Mouse (Mus musculus) stomach, postnatal 0 days (tissue): Measurements from ENCODE around the gene Zfp513. TPM values are rescaled to one million over a fixed set of nuclear protein-coding genes. Genes with fewer than 3 reads are reported as not detected.

ENCODE experiments used
- ATAC-seq: fragments of 200-750 bp; cut with Nextera tagmentation; 2 replicates; pipeline ENCODE4 v1.8.0; 2017; ENCODE audit not compliant: low FRiP score, low TSS enrichment
- DNase-seq: peaks from one replicate; pipeline ENCODE4 v3.0.0-alpha.2; 2016; ENCODE audit warnings: low spot score
- H3K27ac ChIP-seq: fragments of 300-500 bp; sonication (generic); replicated peaks from 2 replicates; pipeline ENCODE4 v1.5.1; 2014; ENCODE audit warnings: mild to moderate bottlenecking, control low read depth
- H3K27me3 ChIP-seq: fragments of 300-500 bp; sonication (generic); 2 replicates; pipeline ENCODE4 v1.6.1; 2014; ENCODE audit warnings: low read length; ENCODE audit not compliant: control insufficient read depth, insufficient read depth
- H3K36me3 ChIP-seq: fragments of 300-500 bp; sonication (generic); 2 replicates; pipeline ENCODE4 v1.6.1; 2014; ENCODE audit warnings: low read length, mixed read lengths; ENCODE audit not compliant: control insufficient read depth, insufficient read depth
- H3K4me1 ChIP-seq: fragments of 300-500 bp; sonication (generic); replicated peaks from 2 replicates; pipeline ENCODE4 v1.6.1; 2014; ENCODE audit warnings: antibody characterized with exemption; ENCODE audit not compliant: control insufficient read depth, insufficient read depth
- H3K4me2 ChIP-seq: fragments of 300-500 bp; sonication (generic); replicated peaks from 2 replicates; pipeline ENCODE4 v1.6.1; 2014; ENCODE audit warnings: low read depth, mild to moderate bottlenecking, control low read depth, moderate library complexity
- H3K4me3 ChIP-seq: fragments of 300-500 bp; sonication (generic); 2 replicates; pipeline ENCODE4 v1.5.1; 2014; ENCODE audit warnings: low read depth, low read length, control low read depth
- H3K9ac ChIP-seq: fragments of 300-500 bp; sonication (generic); 2 replicates; pipeline ENCODE4 v1.6.1; 2014; ENCODE audit warnings: mild to moderate bottlenecking, low read length, control low read depth, mixed read lengths
- H3K9me3 ChIP-seq: fragments of 300-500 bp; sonication (generic); 2 replicates; pipeline ENCODE4 v1.6.1; 2016; ENCODE audit warnings: low read length; ENCODE audit not compliant: control insufficient read depth
- CTCF ChIP-seq: IDR thresholded peaks from 2 replicates; pipeline ENCODE4 v1.5.1; 2016; ENCODE audit warnings: antibody characterized with exemption, low read depth, mild to moderate bottlenecking, moderate library complexity
- EP300 ChIP-seq: optimal IDR thresholded peaks from 2 replicates; pipeline ENCODE3; 2016; ENCODE audit warnings: antibody characterized with exemption
- WGBS: fragments of 180-500 bp; shearing (Covaris S2); extraction: QIAGEN DNeasy Blood & Tissue Kit; methylation state at CpG from one replicate; pipeline ENCODE4 v1.1.7; 2014; 5-methylcytosine and 5-hydroxymethylcytosine counted together
- polyA plus RNA-seq: library from polyadenylated mRNA; unstranded; fragments of >200 nt; fragmentation: Nextera tagmentation; extraction: Ambion mirVana; gene quantifications from 2 replicates; pipeline ENCODE4 v1.2.1, GENCODE M21; 2015

The Zfp513 gene
- polyA plus RNA-seq, 1 experiment from 2014 or later: 4.8 TPM

- ATAC-seq: peak; percentile 48
- Histone ChIP-seq H3K27me3 (no peaks in the 10 kb centered on the region), H3K4me1 (no peaks in the 10 kb centered on the region), H3K9me3 (no peaks in the 10 kb centered on the region), H3K9ac (peak overlapping the region; percentile 74), H3K27ac (peak overlapping the region; percentile 97), H3K4me2 (peak overlapping the region; percentile 81), H3K4me3 (peak overlapping the region; percentile 86), H3K36me3 (peaks cover under 1% of the 10 kb centered on the region; the same call in 1 of the 2 replicates)
- peak; percentile 47 for DNase-seq
- WGBS: under 1% methylated on average over 25 of the region's 25 CpGs
- TF ChIP-seq CTCF (no peak), EP300 (no peak)
These were observed 22.8 kb downstream of the Zfp513 start for GRCm38 (mm10) chr5:31179301-31179765.

- no peaks in the 10 kb centered on the region for H3K4me1 ChIP-seq
- H3K27me3 ChIP-seq: no peaks in the 10 kb centered on the region
- H3K9me3 ChIP-seq: no peaks in the 10 kb centered on the region
- WGBS: 90% methylated on average over 4 of the region's 4 CpGs
- DNase-seq: no peak
- ATAC-seq: no peak
- peaks cover 40% of the 10 kb centered on the region for H3K36me3 ChIP-seq
- no peak overlapping the region for H3K4me3 ChIP-seq
- no peak overlapping the region for H3K4me2 ChIP-seq
- H3K9ac ChIP-seq: no peak overlapping the region
- no peak for TF ChIP-seq EP300
- TF ChIP-seq CTCF: no peak
- no peak overlapping the region for H3K27ac ChIP-seq
These were observed 33.5 kb downstream of the Zfp513 start for GRCm38 (mm10) chr5:31168630-31169029.

GRCm38 (mm10) chr5:31164878-31165277, 37.2 kb downstream of the Zfp513 start:
- TF ChIP-seq CTCF (no peak), EP300 (no peak)
- DNase-seq: no peak
- no peaks in the 10 kb centered on the region for H3K27me3 ChIP-seq
- H3K4me1 ChIP-seq: no peaks in the 10 kb centered on the region
- no peaks in the 10 kb centered on the region for H3K9me3 ChIP-seq
- peaks cover 36% of the 10 kb centered on the region for H3K36me3 ChIP-seq
- H3K9ac ChIP-seq: no peak overlapping the region
- H3K4me3 ChIP-seq: no peak overlapping the region
- no peak overlapping the region for H3K4me2 ChIP-seq
- 100% methylated on average over 1 of the region's 1 CpGs for WGBS
- H3K27ac ChIP-seq: no peak overlapping the region
- no peak for ATAC-seq

- Histone ChIP-seq H3K4me2 (no peak overlapping the region), H3K4me1 (no peaks in the 10 kb centered on the region), H3K4me3 (no peak overlapping the region), H3K9ac (no peak overlapping the region), H3K27ac (no peak overlapping the region), H3K36me3 (peaks cover 40% of the 10 kb centered on the region), H3K27me3 (no peaks in the 10 kb centered on the region), H3K9me3 (no peaks in the 10 kb centered on the region)
- ATAC-seq (peak; percentile 83), DNase-seq (no peak)
- TF ChIP-seq EP300 (no peak), CTCF (no peak)
These were observed 39.6 kb downstream of the Zfp513 start for GRCm38 (mm10) chr5:31162462-31162861.

GRCm38 (mm10) chr5:31154152-31154553, 48.0 kb downstream of the Zfp513 start, which contains the start of gene Mpv17:
Mpv17 (minus strand) TSS chr5:31154251.
- Histone ChIP-seq H3K4me3 (peak within 1 kb of the TSS; percentile 64), H3K9ac (peak within 1 kb of the TSS; percentile 76)
- TF ChIP-seq EP300 (no peak), CTCF (no peak)

GRCm38 (mm10) chr5:31153516-31154151, 48.5 kb downstream of the Zfp513 start:
- ATAC-seq: peak; percentile 21; the same call in 1 of the 2 replicates
- H3K27ac ChIP-seq: no peak overlapping the region

More at GRCm38 (mm10) chr5:31154152-31154553, 48.0 kb downstream of the Zfp513 start, which contains the start of gene Mpv17:
- no peaks in the 10 kb centered on the region for H3K27me3 ChIP-seq
- peak; percentile 93 for ATAC-seq
- peaks cover 12% of the 10 kb centered on the region; the same call in 1 of the 2 replicates for H3K36me3 ChIP-seq
- H3K27ac ChIP-seq: peak within 1 kb of the TSS; percentile 73
- under 1% methylated on average over 19 of the region's 19 CpGs for WGBS
- H3K4me1 ChIP-seq: peaks cover 4% of the 10 kb centered on the region; the same call in 1 of the 2 replicates
- peak within 1 kb of the TSS; percentile 65 for H3K4me2 ChIP-seq
- peak; percentile 89 for DNase-seq
- no peaks in the 10 kb centered on the region for H3K9me3 ChIP-seq

More at GRCm38 (mm10) chr5:31153516-31154151, 48.5 kb downstream of the Zfp513 start:
- Histone ChIP-seq H3K4me2 (peak overlapping the region; percentile 65), H3K4me1 (peaks cover 4% of the 10 kb centered on the region; the same call in 1 of the 2 replicates), H3K9me3 (no peaks in the 10 kb centered on the region), H3K36me3 (peaks cover 10% of the 10 kb centered on the region; the same call in 1 of the 2 replicates), H3K27me3 (no peaks in the 10 kb centered on the region), H3K4me3 (peak overlapping the region; percentile 64), H3K9ac (peak overlapping the region; percentile 76)
- no peak for DNase-seq
- TF ChIP-seq EP300 (no peak), CTCF (no peak)
- WGBS: 23% methylated on average over 6 of the region's 6 CpGs
